Mouse (Mus musculus): ENCODE results near the gene Mmp12.

GRCm38 (mm10) chr9:7344107-7344506 is at the start of gene Mmp12:
- TF ChIP-seq EP300 (optimal IDR thresholded peaks at IDR 0.05) (no peak), CTCF (IDR thresholded peaks at IDR 0.05; ENCODE audit: low read depth) (no peak)

All from stomach, postnatal 0 days (tissue).